Mouse (Mus musculus) ES-Bruce4 (cell line): ENCODE results near the gene Nat8f4. TPM values are rescaled to one million over a fixed set of nuclear protein-coding genes. Genes with fewer than 3 reads are reported as not detected.
"Not testable (repeated sequence)": the region's sequence is repeated elsewhere in the genome, so short reads cannot be mapped to it uniquely, and the experiment has no call there.

ENCODE experiments used
- H3K27ac ChIP-seq: 2 replicates; pipeline ENCODE4 v1.5.1; 2012; ENCODE audit warnings: low read length, inconsistent platforms; ENCODE audit not compliant: insufficient read depth
- H3K27me3 ChIP-seq: 2 replicates; pipeline ENCODE4 v1.6.1; 2012; ENCODE audit warnings: mild to moderate bottlenecking, low read length, inconsistent platforms; ENCODE audit not compliant: control insufficient read depth, poor library complexity, insufficient read depth, severe bottlenecking
- H3K36me3 ChIP-seq: 2 replicates; pipeline ENCODE4 v1.6.1; 2012; ENCODE audit warnings: inconsistent platforms, mild to moderate bottlenecking, low read length, moderate library complexity; ENCODE audit not compliant: control insufficient read depth, poor library complexity, insufficient read depth, severe bottlenecking
- H3K4me1 ChIP-seq: one replicate; pipeline ENCODE4 v1.8.1; 2011; ENCODE audit warnings: low read length; ENCODE audit not compliant: control insufficient read depth, insufficient read depth
- H3K4me3 ChIP-seq: 2 replicates; pipeline ENCODE4 v1.5.1; 2011; ENCODE audit warnings: low read depth, mild to moderate bottlenecking, low read length
- H3K9ac ChIP-seq: 2 replicates; pipeline ENCODE4 v1.6.1; 2012; ENCODE audit warnings: low read depth, mild to moderate bottlenecking, inconsistent platforms; ENCODE audit not compliant: poor library complexity, severe bottlenecking
- H3K9me3 ChIP-seq: replicated peaks from 2 replicates; pipeline ENCODE4 v1.6.1; 2012; ENCODE audit warnings: mild to moderate bottlenecking, low read length, inconsistent platforms; ENCODE audit not compliant: control insufficient read depth, poor library complexity, insufficient read depth, severe bottlenecking
- CTCF ChIP-seq: IDR thresholded peaks from one replicate; pipeline ENCODE4 v1.8.1; 2011; ENCODE audit warnings: low read depth, low read length
- EP300 ChIP-seq: IDR thresholded peaks from 2 replicates; pipeline ENCODE4 v1.6.1; 2011; ENCODE audit warnings: low read depth, low read length; ENCODE audit not compliant: insufficient read depth
- POLR2A ChIP-seq: IDR thresholded peaks from one replicate; pipeline ENCODE4 v1.8.1; 2011; ENCODE audit warnings: low read length; ENCODE audit not compliant: insufficient read depth
- polyA plus RNA-seq: library from polyadenylated mRNA; stranded (reverse); fragments of >200 nt; gene quantifications from 2 replicates; pipeline ENCODE4 v1.2.4, GENCODE M21; 2011; ENCODE audit warnings: low read depth; ENCODE audit not compliant: missing spikeins, insufficient read depth, insufficient read length

Nat8f4 gene
- polyA plus RNA-seq, 1 experiment, result 0.45 TPM

- Histone ChIP-seq H3K4me1 (peaks cover 3% of the 10 kb centered on the region), H3K9me3 (peaks cover 16% of the 10 kb centered on the region), H3K27ac (no peak overlapping the region), H3K9ac (no peak overlapping the region), H3K4me3 (no peak overlapping the region), H3K27me3 (no peaks in the 10 kb centered on the region), H3K36me3 (no peaks in the 10 kb centered on the region)
- TF ChIP-seq EP300 (no peak), POLR2A (no peak), CTCF (no peak)
Observed at GRCm38 (mm10) chr6:85867726-85868690, 36.7 kb downstream of the Nat8f4 start.

GRCm38 (mm10) chr6:85866995-85867394, 37.7 kb downstream of the Nat8f4 start:
- not testable (repeated sequence) for H3K4me3 ChIP-seq, H3K9ac ChIP-seq, H3K4me1 ChIP-seq, H3K36me3 ChIP-seq, H3K27ac ChIP-seq, H3K27me3 ChIP-seq
- peaks cover 16% of the 10 kb centered on the region for H3K9me3 ChIP-seq

- not testable (repeated sequence) for H3K4me3 ChIP-seq, H3K36me3 ChIP-seq, H3K4me1 ChIP-seq, H3K27ac ChIP-seq, H3K27me3 ChIP-seq, H3K9ac ChIP-seq
- peaks cover 16% of the 10 kb centered on the region for H3K9me3 ChIP-seq
Observed at GRCm38 (mm10) chr6:85866166-85866565, 38.5 kb downstream of the Nat8f4 start.

GRCm38 (mm10) chr6:85864900-85865639, 39.6 kb downstream of the Nat8f4 start:
- not testable (repeated sequence) for H3K4me1 ChIP-seq, H3K9ac ChIP-seq, H3K4me3 ChIP-seq, H3K27me3 ChIP-seq, H3K27ac ChIP-seq, H3K36me3 ChIP-seq
- peaks cover 16% of the 10 kb centered on the region for H3K9me3 ChIP-seq

GRCm38 (mm10) chr6:85863840-85864239, 40.8 kb downstream of the Nat8f4 start:
- Histone ChIP-seq H3K4me1 (peaks cover 3% of the 10 kb centered on the region), H3K9ac (no peak overlapping the region), H3K27ac (no peak overlapping the region), H3K27me3 (no peaks in the 10 kb centered on the region), H3K36me3 (no peaks in the 10 kb centered on the region), H3K9me3 (peaks cover 5% of the 10 kb centered on the region), H3K4me3 (no peak overlapping the region)
- no peak for TF ChIP-seq EP300
- TF ChIP-seq CTCF, result no peak
- no peak for TF ChIP-seq POLR2A

- no peak overlapping the region for H3K9ac ChIP-seq
- no peaks in the 10 kb centered on the region for H3K36me3 ChIP-seq
- no peaks in the 10 kb centered on the region for H3K9me3 ChIP-seq
- H3K27ac ChIP-seq, result no peak overlapping the region
- no peaks in the 10 kb centered on the region for H3K27me3 ChIP-seq
- no peak overlapping the region for H3K4me3 ChIP-seq
- TF ChIP-seq CTCF (no peak), POLR2A (no peak), EP300 (no peak)
- peaks cover 3% of the 10 kb centered on the region for H3K4me1 ChIP-seq
Observed at GRCm38 (mm10) chr6:85863136-85863535, 41.5 kb downstream of the Nat8f4 start.
